Mouse (Mus musculus) liver, adult (tissue): ENCODE data around the gene Kcna7.

Source experiments
- GATA4 ChIP-seq: IDR thresholded peaks from 2 replicates; pipeline ENCODE4 v1.6.1; 2014; ENCODE audit warnings: mild to moderate bottlenecking, low read length; ENCODE audit not compliant: insufficient replicate concordance

Kcna7 gene

DNA sequence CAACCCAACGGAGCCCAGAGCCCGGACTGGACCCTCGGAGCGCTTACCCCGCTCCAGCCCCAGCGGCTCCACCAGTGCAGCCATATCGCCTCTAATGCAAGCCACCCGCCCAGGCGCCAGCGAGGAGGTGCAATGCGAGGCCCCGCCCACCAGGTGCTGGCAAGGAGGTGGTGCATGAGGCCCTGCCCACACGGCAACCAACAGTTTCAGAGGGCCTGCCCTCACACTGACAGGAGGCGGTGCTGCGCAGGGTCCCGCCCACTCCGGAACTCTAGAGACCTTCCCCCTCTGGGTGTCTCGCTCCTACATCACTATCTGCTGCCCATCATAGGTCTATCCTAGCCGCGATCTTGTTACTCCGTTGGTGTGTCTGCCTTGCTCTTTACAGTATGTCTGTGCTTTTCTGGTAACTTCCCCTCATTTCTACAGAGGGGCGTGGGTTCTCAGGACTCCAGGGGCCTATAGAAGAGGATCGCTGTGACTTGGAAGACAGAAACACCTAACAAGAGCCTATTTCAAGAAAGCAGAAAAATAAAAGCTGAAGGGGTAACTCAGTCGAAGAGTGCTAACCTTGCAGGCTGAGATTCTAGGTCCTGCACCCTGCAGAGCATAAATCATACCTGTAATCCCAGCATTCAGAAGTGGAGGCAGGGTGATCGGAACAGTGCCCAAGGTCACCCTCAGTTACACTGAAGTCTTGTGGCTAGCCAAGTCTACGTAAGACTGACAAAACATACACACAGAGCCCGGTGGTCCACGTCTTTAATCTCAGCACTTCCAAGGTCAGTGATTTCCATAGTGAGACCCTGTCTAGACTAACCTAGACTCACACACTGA lies 34.8 kb upstream of the Kcna7 start, which contains the start of gene Lin7b:
Lin7b (minus strand) TSS at position 109 of the 837 bp plus-strand sequence.
- TF ChIP-seq GATA4 = no peak

DNA sequence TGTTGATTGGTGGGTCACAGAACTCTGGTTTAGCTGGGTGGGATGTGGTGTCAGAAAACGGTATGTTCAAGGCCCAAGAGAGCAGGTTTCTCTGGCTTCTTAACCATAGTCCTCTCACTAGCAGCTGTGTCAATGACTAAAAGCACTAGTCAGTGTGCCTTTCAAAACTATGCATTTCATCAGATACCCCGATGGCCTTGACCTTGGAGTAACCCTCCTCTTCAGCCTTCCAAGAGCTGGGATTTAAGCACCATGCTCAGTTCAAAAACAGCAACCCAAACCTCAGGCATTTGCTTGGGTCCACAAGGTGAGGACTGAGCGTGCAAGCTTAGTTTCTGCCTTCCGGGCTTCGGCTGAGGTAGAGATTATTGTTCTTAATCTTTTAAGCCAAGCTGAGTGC lies 33.1 kb upstream of the Kcna7 start:
- TF ChIP-seq GATA4 = no peak

DNA sequence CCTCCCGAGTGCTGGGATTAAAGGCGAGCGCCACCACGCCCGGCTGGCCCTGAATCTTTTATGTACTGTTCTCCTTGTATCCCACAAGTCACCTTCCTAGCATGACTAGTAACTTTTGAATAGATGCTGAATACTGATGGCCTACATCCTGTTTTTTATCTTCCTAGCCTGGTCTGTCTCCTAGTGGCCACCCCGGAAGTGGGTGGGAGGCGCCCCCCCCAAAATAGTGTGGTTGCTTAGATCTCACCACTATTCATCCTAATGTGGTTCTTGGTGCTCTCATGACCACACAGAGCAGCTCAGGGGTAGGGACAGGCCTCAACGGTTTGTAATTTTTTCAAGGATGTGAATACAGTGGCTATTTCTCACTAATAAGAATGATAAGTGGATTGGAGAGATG lies 30.8 kb upstream of the Kcna7 start:
- no peak for TF ChIP-seq GATA4

DNA sequence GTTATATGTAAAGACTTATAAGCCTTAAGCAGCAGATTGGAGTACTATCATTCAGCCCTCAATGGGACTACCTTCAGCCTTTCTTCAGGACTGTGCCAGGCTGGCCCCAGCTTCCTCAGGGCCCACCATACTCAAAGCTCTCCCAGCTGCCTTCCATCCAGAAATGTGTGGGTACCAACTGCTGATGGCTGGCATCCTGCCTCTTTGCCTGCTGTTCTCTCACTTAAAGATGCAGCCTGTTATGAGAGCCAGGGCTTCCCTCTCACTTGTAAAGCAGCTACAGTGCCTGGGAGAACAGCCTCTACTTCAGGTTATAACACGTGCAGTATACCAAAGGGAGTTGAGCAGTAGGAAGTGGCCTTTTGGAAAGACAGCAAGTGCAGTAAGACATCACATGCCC lies 29.4 kb upstream of the Kcna7 start:
- TF ChIP-seq GATA4 = no peak

DNA sequence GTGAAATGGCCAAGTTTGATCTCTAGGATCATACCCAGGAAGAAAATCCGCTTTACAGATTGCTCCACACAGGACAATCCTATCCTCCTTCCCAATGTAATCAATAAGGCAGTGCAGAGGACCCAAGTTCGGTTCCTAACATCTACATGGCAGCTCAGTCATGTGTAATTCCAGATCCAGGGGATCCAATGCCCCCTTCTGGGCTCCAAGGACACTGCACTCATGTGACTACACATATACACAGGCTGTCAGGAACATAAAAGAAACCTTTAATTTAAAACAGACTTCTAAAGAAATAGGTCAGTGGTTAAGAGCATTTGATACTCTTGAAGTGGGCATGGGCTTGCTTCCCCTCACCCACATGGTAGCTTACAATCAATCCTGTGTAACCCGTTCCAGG lies 19.4 kb upstream of the Kcna7 start:
- TF ChIP-seq GATA4 = no peak

DNA sequence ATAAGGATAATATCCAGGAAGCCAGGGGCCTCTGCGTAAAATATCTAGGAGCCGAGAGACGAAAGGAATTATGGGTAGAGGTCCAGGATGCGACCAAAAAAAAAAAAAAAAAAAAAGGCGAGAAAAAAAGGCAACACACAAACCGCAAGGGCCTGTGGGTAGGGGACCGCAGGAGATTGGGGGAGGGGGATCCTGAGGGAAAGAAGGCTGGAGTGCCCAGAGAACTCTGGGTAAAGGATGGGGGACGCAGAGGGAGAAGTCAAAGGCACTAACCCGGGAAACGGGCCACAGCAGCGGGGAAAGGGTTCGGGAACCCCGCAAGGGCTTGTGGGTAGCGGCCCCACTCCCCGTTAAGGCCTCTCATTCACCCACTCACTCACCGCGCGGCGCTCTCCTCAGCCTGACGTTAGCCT lies 10.3 kb upstream of the Kcna7 start:
- no peak for TF ChIP-seq GATA4

DNA sequence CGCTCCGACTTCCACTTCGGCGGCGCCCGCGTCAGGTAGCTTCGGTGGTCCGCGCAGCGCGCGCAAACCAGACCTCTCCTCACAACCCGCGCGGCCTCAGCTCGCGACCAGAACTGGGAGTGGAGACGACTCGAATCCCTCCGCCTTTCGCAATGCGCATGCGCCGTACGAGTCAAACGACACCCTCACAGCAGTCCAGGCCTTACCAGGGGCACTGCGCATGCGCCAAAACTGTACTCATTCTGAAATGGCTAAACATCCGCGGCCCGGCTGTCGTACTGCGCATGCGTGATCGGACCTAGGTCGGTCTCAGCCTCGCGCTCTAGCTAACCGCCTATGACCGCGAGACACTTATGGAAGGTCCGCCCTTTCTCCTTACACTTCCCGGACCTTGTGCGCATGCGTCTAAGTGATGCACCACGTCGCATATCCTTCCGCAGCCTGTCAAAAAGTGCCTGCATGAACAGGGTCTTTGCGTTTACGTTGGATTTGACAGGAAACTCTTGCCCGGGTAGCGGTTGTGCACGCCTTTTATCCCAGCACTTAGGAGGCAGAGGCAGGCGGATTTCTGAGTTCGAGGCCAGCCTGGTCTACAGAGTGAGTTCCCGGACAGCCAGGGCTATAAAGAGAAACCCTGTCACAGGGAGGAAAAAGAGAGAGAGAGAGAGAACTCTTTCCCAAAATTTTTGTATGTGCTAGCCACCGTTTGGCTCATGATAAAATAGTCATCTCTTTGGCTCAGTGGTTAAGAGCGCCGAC lies 9.7 kb upstream of the Kcna7 start, which contains the start of gene Snrnp70:
Snrnp70 (minus strand) TSS at position 165 of the 759 bp plus-strand sequence.
- TF ChIP-seq GATA4 = no peak

DNA sequence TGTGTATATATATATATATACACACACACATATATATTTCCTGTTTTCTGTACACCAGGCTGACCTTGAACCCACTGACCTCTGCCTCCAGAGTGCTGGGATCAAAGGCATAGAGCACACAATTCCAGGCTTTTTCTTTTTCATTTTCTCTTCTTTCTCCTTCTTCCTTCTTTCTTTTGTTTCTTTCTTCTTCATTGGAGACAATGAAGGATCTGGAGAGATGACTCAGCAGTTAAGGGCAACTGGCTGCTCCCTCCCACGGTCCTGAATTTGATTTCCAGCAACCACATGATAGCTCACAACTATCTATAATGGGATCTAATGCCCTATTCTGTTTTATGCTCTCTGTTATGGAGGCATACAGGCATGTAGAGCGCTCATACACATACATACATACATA lies 8.7 kb upstream of the Kcna7 start:
- TF ChIP-seq GATA4 = no peak

DNA sequence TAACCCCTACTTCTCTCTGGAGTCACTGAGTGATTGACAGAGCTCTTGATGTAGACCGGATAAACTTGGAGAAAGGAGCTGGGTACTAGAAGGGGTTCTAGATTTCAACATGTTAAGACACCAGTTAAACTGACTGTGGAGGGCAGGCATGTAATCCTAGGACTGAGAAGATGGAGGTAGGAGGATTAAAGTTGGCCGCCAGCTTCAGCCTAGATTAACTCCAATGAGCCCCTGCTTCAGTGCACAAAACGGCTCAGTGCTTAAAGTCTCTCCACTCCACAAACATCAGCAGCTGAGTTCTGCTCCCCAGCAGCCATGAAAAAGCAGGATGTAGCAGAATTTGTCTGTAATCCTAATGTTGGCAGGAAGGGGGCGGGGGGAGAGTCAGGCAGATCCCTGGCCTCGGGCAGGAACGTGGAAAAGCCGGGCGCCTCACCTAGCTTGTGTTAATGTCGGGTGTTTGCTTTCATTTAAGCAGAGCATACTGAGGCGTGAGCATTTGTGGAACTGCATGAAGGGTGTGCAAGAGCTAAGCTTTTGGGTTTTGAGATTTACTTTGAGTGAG lies 3.9 kb upstream of the Kcna7 start:
- no peak for TF ChIP-seq GATA4

DNA sequence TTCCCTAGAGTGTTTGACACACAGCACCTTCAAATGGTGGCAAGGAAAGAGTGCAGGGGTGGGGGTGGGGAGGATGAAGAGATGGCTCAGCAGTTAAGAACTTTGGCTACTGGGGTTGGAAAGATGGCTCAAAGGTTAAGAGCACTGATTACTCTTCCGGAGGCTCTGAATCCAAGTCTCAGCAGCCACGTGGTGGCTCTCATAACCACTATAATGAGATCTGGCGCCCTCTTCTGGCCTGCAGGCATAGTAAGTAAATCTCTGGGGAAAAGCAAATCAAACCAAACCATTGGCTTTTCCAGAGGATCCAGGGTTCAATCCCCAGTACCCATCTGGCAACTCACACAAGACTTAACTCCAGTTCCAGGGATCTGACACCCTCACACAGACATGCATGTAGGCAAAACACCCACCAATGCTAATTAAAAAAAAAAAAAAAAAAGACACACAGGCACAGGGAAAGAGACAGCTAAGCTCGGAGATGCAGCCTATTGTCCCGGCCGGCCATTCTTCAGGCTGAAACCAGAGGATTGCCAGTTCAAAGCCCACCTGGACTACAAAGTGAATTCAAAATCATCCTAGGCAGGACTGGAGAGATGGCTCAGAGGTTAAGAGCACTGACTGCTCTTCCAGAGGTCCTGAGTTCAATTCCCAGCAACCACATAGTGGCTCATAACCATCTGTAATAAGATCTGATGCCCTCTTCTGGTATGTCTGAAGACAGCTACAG lies 1.8 kb upstream of the Kcna7 start:
- TF ChIP-seq GATA4 = no peak

DNA sequence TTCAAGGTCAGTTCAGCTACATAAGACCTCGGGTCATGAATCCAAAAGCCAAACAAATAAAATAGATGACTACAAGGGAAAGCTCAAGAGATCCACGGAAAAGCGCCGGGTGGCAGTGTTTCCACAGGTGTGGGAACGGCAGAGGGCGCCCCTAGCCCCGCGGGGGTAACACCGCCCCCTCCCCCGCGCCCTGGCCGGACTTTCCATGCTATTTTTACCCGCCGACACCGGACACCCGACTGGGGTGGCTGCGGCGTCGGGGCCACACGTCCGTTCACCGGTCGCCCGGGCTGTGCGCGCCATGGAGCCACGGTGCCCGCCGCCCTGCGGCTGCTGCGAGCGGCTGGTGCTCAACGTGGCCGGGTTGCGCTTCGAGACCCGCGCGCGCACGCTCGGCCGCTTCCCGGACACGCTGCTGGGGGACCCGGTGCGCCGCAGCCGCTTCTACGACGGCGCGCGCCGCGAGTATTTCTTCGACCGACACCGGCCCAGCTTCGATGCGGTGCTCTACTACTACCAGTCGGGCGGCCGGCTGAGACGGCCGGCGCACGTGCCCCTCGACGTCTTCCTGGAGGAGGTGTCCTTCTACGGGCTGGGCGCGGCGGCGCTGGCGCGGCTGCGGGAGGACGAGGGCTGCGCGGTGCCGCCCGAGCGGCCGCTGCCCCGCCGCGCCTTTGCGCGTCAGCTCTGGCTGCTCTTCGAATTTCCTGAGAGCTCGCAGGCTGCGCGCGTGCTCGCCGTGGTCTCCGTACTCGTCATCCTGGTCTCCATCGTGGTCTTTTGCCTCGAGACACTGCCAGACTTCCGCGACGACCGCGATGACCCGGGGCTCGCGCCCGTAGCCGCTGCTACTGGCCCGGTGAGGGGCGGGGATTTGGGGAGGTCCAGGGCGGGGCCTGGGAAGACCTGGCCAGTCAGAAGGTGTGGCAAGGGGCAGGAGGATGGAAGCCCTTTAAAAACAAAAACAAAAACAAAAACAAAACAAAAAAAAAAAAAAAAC lies 1.0 kb downstream of the Kcna7 start:
- TF ChIP-seq GATA4 = no peak

DNA sequence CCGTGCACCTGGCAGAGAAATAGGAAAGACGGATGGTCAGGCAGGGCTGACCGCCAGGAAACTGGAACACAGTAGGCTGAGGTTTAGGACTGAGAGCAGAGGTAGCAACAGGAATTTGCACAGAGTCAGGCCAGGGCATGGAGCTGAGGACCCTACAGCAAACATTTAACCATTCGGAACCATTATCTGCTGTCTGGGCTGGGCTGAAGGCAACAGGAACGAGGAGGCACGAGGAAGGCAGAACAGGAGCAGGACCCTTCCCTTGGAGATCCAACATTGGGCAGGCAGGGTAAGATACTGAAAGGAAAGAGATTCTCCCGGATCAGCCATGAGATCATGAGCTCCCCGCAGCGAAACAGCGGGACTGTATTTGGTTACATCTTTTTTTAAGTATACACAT lies 2.4 kb downstream of the Kcna7 start:
- no peak for TF ChIP-seq GATA4

DNA sequence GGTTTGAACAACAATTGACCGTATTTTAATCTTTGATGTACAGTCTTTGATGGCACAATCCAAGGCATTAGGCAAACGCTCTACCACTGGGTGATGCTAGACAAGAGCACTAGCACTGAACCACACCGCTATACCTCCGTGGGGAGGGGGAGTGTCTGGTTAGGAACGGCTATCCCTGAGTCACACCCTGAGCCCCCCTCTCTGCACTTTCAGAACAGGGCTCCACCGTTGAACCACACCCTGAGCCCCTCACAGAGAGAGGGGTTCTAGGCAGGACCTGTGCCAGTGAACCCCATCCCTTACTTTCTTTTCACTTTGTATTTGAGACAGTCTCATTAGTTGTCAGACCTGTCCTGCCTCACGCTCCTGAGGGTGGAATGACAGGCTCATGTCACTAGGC lies 2.9 kb downstream of the Kcna7 start:
- no peak for TF ChIP-seq GATA4

DNA sequence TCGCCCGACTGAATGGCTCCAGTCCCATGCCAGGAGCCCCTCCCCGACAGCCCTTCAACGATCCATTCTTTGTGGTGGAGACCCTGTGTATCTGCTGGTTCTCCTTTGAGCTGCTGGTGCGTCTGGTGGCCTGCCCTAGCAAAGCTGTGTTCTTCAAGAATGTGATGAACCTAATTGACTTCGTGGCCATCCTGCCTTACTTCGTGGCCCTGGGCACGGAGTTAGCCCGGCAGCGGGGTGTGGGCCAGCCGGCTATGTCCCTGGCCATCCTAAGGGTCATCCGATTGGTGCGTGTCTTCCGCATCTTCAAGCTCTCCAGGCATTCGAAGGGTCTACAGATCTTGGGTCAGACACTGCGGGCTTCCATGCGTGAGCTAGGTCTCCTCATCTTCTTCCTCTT lies 3.5 kb downstream of the Kcna7 start:
- no peak for TF ChIP-seq GATA4
